Mouse (Mus musculus) liver, postnatal 0 days (tissue): ENCODE measurements around the gene Syt2.

Experiments used
- CTCF ChIP-seq: sonication (generic); IDR thresholded peaks from 2 replicates; pipeline ENCODE4 v1.5.1; 2016; ENCODE audit warnings: antibody characterized with exemption, low read depth
- EP300 ChIP-seq: IDR thresholded peaks from 2 replicates; pipeline ENCODE4 v1.6.1; 2016; ENCODE audit warnings: antibody characterized with exemption, low read depth, mild to moderate bottlenecking

GRCm38 (mm10) chr1:134651851-134652398 lies 5.4 kb downstream of the Syt2 start:
- no peak for TF ChIP-seq CTCF
- TF ChIP-seq EP300, result no peak
